Mouse (Mus musculus) megakaryocyte progenitor cell, adult 5-6 weeks (primary cell): Measurements from ENCODE around the gene Gm9573. TPM values are rescaled to one million over a fixed set of nuclear protein-coding genes. Genes with fewer than 3 reads are reported as not detected.

Experiments used
- ATAC-seq: replicated peaks from 2 replicates; pipeline ENCODE4 v1.8.0; 2016; ENCODE audit warnings: mild to moderate bottlenecking, moderate TSS enrichment, inconsistent platforms; ENCODE audit not compliant: poor library complexity
- total RNA-seq, 2 experiments: library from RNA; stranded (forward) in 1 of 2; stranded (reverse) in 1 of 2; fragments of 157-497, 149-512 nt in 1 of 2; fragments of 200-1000 nt in 1 of 2; gene quantifications; 2 replicates each; pipeline versions ENCODE4 v1.2.3 to v1.2.4; 2015 to 2017

The Gm9573 gene
- not detected in 2 replicates for total RNA-seq (2015)
- total RNA-seq (2017), result not detected in 2 replicates

DNA sequence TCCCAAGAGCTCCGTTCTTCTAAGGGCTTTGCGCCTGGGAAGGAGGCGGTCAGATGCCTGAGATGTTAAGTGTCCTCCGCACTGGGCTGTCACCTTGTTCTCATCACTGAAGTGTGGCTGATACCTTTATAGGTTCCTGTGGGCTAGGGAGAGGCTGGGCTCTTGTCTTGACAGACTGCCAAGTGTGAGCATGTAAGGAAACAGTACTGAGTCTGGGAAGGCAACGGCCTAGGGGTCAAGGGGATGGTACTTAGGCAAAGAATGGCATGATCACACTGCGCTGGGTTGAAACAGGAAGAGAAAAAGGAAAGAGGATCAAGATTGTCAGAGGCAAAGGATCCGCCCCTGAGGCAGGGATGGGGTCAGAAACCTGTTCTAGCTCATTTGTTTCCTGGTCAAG is at the start of gene Gm9573:
Gene Gm9573, minus strand, starts transcription at position 101 of the 400 bp plus-strand sequence.
- no peak for ATAC-seq

DNA sequence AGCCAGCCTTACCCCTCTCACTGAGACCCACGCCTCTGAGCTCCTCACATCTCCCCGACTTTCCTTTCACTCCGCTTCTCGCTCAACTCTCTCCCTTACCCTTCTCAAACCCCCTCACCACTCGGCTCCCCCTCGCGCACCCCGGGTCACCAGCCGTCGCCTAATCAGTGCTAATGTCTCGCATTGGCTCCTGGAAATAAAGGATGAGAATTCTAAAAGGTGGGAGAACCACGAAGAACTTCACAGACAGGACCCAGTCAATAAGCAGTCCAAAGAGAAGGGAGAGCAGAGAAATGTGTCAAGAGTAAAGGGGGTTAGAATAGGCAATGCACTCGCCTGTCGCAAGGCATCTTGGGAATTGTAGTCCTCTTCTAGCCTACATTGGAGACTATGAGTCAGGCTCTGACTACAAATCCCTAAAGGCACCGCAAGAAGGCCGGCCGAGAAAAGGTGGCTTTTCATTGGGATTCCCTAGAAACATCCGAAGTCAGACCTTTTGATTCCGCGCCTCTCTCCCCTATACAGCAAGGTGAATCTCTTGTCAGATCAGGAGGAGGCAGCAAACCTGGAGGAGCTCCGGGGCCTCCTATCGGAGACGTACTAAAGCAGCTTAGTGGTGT is 47.1 kb upstream of the Gm9573 start, which contains the start of gene Gtf2h4:
Gene Gtf2h4, minus strand, starts transcription at position 324 of the 620 bp plus-strand sequence.
- ATAC-seq, result peak; percentile 100

DNA sequence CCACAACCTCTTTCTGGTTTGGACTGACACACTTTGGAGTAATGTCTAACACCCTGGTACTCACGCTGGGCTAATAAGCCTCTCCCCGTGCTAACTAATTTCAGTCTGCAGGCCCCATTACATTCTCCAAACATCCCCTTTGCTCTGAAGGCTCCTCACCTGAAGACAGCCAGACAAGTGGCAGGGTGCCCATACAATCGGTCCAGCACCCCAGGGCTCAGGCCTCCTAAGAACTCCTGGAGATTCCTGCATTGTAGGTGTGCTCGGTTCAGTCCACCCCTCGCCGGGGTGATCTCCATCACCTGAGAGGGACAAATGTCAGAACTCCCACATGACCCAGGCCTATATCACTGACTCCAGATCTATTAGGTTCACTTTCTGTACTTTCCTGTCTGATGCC is 46.1 kb upstream of the Gm9573 start:
- no peak for ATAC-seq

DNA sequence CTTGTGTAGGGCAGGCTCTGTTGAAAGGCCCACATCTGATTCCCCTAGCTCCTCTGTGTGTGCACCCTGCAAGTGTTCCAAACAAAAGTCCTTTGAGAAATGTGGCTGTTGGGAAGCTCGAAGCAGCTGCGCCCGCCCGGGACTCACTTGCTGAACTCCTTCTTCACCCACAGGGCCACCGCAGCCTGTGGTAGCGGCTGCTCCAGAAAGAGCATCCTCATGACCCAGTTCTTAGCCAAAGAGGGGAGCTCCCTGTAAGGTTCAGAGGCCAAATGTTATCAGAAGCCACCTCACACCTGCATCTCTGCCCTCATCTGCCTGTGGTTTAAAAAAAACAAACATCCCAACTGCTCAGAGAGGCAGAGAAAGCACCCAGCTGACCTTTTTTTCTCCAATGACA is 45.4 kb upstream of the Gm9573 start:
- ATAC-seq, result no peak

DNA sequence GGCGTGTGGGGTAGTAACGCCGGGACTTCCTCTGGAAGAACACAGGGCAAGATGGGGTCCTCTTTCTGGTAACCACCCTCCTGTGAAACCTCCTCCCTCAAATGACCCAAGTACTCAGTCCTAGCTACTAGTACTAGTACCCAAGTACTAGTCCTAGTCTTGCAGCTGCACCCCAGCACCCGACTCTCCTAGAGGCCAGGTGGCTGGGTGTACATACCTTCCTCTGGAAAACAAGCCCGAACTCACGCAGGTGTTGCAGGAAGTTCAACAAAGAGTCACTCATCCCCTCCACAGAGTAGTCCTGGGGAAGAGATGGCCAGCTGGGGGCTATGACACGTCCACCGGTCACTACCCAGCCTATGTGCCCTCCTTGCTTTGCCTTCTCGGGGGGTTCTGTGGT is 43.3 kb upstream of the Gm9573 start:
- ATAC-seq, result no peak

DNA sequence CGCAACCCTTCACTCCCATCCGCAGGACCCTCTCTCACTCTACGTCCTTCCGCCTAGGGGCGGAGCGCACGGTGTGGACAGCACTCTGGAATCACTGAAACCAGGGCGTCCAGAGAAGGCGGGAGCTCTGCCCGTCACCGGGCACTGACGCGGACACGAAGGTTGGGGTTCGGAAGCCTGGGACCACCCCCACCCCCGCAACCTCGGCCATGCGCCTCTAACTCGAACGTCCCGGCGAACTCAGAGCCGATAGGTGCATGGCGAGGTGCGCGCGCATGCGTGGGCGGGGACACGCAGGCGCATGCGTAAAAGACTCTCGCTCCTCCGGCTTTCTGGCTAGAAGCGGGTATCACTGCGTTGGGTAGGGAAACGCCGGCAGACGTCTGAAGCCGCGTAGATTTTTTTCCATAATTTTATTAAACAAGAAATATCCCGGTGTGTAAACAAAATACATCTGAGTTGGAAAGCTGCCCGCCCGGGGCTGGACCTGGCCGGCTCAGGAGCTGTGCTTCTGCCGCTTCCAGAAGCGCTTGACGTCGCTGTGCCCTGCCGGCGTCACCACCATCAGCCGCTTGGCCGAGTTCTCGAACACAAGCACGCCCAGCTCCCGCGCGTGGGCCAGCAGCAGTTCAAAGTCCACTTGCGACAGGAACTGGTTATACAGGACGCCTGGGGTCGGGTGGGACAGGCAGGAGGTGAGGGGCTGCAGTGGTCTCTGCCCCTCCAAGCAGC is 41.1 kb upstream of the Gm9573 start, which contains the start of gene Vars2:
Gene Vars2, minus strand, starts transcription at position 259 of the 732 bp plus-strand sequence.
- peak; percentile 77 for ATAC-seq

DNA sequence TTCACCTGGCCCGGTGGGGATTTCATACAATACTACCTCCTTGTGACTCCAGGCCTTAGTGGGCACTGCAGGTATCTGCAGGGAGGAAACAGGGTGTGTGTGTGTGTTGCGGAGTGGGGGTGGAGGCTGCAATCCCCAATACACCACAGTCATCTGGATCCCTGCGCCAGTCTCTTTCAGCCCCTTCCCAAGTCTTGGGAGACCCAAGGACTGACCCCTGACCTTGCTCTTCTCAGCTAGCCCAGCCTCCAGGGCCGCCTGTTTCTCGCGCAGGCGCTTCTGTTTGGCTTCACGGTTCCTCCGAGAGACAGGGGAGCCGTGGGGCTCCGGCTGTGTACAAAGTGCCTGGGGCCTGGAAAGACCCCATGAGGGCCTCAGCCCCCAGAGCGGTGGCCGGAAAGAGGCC is 40.4 kb upstream of the Gm9573 start:
- ATAC-seq, result peak; percentile 30

DNA sequence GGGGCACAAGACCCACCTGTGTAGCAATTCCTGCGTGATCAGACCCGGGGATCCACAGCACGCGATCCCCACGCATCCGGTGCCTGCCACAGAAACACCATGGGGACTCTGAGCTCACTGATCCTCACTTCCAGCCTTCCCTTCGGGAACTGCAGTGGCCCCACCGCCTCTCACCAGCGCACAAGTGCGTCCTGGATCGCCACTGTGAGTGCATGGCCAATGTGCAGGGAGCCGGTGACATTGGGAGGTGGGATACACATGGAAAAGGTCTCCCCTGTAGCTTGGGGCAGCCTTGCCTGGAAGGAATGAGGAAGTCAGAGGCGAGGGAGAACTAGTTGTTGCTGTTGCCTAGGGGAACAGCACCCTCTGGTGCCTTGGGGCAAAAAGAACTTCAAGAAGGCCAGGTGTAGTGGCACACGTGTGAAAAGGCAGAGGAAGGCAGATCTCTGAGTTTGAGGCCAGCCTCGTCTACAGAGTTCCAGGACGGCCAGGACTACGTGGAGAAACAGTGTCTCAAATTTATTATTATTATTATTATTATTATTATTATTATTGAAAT is 39.6 kb upstream of the Gm9573 start:
- ATAC-seq, result peak; percentile 64

DNA sequence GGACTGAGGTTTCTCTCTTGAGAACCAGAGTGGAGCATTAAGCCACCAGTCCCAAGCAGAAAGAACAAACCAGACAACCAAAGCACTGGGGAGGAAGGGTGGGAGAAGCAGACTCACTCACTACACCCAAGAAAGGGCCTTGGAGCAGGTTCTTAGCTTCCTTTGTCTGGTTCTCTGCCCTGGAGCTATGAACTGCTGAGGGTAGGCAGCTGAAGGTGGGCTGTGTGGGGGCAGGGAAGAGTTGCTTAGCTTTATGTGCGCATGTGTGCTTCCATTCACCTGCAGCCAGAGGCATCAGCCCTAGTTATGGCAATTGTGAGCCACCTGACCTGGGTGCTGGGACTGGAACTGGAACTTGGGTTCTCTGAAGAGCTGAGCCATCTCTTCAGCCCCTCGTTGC is 26.6 kb upstream of the Gm9573 start:
- no peak for ATAC-seq

DNA sequence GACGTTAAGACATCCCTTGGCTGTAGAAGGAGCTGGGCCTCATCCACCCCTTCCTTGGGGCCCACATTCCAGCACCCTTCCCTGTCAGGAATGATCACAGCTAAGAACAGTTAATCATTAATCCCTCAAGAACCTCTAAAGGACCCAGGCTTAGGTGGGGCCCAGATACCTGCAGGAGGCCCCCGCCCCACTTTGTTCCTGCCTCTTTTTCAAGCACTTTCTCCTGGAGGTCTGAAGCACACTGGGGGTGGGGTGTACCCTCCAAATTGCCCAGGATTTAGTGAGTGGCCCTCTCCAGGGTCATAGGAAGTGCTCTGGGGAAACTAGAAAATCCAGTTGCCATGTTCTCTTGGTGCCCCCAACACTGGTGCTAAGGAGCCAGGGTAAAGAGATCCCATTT is 23.0 kb upstream of the Gm9573 start:
- no peak for ATAC-seq

DNA sequence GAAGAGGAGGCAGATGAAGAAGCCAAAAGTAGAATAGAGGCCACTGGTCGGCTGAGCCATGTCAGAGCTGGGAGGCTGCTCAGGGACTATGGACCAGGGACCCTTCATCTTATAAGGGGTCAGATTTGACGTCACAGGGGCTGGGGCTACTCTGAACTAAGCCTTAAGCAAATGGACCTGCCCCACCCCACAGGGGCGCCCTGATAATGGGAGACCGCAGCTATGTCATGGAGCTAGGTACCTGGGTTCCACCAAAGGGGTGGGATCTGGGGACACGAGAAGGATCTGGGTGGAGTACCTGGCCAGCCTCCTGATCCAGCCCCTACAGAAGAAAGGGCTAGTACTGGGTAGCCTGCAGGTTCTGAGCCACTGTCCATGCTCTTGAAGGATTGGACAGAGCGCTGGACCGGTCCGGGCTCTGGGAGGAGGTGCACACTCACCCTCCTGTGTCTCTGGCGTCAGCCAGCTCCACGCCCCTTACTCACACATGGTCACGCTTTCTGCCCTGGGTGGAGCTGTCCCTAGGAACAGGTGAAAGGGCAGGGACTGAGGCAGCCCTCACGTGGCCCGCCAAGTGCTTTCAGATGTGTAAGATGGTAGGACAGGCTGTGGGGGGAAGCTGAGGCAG is 17.3 kb upstream of the Gm9573 start, which contains the start of gene Mucl3:
Gene Mucl3, minus strand, starts transcription at position 87 of the 628 bp plus-strand sequence.
- no peak for ATAC-seq

DNA sequence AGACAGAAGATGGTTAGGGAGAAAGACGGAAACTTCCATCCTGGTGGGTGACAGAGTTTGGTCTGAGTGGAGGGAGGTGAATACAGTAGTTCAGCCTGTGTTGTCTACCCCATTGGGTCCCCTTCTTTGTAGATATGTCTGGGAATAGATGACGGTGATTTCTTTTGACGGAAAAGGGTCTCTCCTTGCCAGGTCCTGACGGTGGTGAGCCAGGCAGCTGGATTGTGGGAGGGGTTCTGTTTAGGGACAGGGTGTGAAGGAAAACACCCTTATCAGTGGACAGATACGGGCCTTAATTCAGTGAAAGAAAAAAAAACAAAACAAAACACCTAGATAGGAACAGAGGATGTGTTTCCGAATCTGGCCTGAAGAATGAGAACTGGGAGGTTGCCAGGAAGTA is 12.9 kb upstream of the Gm9573 start:
- ATAC-seq, result no peak

DNA sequence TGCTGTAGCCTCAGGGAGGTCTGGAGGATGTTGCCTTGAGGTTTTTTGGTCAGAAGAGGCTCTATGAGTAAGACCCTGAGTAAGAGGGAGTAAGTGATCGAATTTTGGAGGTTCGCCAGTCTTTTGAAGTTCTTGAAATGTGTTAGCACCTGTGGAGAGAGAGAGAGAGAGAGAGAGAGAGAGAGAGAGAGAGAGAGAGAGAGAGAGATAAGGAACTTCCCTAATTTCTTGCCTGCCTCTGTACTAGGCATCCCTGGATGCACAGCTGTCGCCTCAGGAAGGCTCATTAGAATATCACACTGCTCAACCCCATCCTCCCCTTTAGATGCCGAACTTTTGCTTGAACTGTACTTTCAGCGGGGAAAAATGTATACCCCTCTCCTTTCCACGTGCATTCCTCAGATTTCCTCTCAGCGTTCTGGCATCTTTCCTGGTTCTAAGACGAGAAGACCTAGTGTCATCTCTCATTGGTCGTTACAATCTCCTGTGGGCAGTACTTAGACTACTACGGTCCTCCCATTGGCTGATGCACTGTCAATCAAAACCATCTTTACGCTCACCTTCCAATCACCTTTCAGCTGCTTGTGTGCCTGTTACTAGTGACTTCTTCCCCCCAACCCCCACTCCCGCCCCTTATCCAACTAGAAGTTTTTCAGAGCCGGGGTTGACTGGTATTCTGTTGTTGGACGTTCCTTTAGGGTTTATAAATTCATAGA is 12.2 kb upstream of the Gm9573 start:
- ATAC-seq, result peak; percentile 57

DNA sequence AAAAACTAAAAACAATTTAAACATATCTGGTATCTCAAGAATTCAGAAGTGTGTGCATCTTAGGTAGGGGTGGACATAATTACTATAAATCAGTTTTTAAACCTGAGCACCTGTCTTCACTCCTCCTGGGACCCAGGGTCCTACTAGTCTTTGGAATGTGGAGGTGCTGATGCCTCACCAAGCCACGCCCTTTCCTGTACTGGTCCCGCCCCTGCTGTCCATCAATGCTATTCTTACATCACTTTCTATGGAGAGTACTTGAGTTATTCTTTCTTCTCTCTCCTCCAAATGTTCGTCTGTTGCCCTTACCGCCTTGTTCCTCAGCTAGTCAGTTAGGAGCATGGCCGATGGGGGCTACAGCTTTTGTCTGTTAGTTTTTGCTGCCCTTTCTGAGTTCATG is 9.9 kb upstream of the Gm9573 start:
- ATAC-seq, result peak; percentile 66

DNA sequence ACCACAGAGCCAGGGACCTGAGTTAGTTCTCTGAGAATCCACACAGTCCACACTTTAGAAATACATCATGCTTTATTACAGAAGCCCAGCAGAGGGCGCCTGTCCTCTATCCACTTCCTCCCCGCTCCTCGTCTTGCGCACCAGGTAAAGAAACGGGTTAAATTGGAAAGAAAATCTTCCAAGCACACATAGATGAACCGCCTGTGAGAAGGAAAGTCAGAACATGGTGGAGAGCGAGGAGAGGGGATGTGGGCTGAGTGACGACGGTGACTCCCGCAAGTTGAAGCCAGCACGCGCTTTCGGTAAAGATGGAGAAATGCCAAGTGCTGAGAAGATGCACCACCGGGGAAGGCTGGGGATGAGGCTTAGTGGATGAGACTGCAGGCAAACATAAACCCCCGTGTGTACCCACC is 9.3 kb upstream of the Gm9573 start:
- ATAC-seq, result peak; percentile 87

DNA sequence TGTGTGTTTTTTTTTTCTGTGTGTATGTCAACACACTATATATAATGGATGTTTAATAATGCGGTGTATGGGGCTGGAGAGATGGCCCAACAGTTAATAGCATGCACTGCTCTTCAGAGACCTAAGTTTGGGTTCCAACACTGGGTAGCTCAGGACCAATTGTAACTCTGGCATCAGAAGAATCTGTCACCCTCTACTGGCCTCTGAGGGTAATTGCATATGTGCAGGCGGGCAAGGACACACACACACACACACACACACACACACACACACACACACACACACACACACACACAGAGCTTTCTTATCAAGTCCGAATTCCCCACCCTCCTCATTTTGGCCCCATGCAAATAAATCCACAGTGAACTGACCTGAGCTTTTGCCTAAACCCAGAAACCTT is 8.8 kb upstream of the Gm9573 start:
- 0 out of 2 replicates have a peak, but pooled peaks have one; percentile 34 for ATAC-seq

DNA sequence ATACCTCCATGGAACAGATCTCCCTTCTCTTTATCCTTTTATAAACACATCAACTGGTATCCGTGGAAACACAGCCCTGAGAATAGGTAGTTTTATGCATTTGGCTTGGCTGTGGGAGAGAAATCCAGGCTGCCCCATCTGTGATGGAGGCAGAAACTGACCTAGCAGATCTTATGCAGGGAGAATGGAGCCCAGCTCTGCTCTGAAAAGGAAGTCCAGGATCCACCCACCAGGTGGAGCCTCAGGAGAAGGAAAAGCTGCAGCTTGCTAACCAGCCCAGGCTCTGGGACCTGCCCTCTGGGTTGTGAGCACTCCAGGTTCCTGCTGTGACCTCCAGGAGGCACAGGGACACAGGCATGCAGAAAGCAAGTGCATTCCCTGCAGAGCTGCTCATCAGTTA is 7.6 kb upstream of the Gm9573 start:
- no peak for ATAC-seq

DNA sequence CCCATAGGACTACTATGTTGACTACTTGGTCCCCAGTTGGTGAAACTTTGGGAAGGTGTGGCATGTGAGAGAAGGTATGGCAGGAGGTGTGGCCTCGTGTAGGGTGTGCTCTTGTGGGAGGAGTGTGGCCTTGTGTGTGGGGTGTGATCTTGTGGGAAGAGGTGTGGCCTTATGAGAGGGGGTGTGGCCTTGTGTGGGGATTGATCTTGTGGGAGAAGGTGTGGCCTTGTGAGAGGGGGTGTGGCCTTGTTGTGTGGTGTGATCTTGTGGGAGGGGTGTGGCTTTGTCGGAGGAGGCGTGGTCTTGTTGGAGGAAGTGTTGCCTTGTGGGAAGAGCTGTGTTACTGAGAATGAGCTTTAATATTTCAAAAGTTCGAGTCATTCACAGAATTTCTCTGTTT is 9.3 kb downstream of the Gm9573 start:
- peak; percentile 44; the same call in 1 of the 2 replicates for ATAC-seq

DNA sequence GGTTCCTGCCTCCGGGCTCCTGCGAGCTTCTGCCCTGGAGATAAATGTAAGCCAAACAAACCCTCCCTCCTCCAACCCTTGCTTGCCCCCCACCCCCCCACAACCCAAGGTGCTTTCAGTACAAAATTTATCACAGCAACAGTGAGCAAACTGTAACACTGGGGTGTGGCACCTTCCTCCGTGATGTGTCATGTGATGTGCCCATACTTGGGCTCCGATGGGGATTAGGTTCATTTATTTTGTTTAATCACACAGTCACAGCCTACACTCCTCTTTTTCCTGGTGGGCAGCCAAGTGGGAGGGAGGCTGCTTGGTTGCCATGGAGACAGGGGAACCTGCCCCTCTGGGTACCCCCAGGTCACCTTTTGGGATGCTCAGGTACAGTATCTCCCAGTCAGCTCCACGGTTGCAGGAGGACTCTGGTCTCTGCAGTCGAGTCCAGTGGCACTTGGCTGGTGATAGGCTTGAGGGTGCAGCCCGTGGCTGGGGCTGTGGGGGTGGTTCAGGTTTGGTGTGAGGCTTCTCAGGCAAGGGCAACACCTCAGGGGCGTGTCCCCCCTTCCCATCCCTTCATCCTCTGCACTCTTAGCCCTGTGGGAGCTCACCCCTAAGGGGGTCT is 24.6 kb downstream of the Gm9573 start:
- ATAC-seq, result no peak

DNA sequence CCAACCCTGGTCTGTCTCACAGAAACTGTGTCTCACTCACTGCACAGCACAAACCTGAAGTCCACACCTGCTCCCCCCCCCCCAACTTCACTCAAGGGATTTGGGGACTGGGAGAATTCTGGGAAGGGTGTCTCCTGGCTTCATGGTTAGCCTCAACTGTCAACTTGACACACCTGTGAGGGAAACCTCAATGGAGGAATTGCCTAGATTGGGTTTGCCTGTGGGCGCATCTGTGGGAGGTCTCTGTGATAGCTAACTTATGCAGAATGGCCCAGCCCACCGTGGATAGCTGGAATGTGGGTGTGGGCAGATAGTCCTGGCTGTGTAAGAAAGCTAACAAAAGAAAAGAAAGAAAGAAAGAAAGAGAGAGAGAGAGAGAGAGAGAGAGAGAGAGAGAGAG is 25.2 kb downstream of the Gm9573 start, which contains the start of gene Sfta2:
Gene Sfta2, plus strand, starts transcription at position 301 of the 400 bp plus-strand sequence.
- no peak for ATAC-seq
